Mouse (Mus musculus): ENCODE results near the gene 3110040N11Rik. TPM values are rescaled to one million over a fixed set of nuclear protein-coding genes. Genes with fewer than 3 reads are reported as not detected.

Gene 3110040N11Rik
- 24.6 TPM for total RNA-seq (2023)

DNA sequence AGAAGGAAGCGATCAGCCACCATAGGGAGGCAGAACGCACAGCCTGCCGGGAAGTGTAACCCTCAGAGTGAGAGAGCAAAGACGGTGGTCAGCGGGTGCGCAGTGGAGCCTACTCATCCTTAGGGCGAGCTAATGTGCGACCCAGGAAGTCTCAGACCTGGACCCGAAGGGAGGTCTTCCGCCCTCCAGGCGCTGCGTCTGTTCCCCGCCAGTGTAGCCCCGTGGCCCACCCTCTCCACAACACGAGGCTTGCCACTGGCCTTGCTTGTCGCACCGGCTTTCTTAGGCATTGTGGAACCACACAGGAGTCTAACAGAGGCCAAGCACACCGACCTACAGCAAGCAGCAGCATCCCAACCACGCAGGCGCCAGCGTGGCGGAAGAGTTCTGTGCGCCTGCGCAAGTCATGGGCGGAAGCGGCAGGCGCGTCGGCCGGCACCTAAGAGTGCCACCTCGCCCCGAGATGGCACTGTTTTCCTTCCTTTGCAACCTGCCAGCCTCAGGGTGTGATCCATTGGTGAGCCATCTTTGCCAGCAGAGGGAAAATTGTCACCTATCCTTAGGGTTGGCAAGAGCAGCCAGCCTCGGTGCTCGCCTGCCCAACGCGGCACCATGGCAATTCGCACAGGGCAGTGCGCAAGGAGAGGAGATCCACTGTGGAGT, at the start of gene 3110040N11Rik:
Gene 3110040N11Rik (minus strand): TSS at position 384 of the 663 bp plus-strand sequence.

DNA sequence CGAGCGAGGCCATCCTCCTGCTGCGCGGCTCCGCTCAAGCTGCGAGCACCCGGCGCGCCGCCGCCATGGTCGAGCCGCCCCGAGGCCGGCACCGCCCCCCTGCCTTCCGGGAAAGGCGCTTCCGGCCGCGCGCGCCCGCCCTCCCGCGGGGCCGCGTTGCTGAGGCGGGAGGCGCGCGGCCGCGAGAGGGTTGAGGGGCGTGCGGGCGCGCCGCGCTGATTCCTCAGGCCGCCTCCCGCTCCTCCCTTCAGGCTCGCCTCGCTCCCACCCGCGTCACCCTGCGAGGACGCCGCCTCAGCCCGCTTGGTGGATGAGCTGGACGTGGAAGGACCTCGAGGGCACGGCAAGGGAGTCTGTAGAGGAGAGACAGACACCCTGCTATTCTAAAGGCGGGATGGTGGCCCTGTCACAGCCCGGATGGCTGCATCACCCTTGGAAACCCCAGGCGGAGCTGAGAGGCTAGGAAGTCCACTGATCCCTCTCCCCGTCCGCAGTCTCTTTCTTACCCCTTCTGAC, 40.2 kb upstream of the 3110040N11Rik start, which contains the start of gene Btbd1:
Gene Btbd1 (minus strand): TSS at position 53 of the 516 bp plus-strand sequence.

DNA sequence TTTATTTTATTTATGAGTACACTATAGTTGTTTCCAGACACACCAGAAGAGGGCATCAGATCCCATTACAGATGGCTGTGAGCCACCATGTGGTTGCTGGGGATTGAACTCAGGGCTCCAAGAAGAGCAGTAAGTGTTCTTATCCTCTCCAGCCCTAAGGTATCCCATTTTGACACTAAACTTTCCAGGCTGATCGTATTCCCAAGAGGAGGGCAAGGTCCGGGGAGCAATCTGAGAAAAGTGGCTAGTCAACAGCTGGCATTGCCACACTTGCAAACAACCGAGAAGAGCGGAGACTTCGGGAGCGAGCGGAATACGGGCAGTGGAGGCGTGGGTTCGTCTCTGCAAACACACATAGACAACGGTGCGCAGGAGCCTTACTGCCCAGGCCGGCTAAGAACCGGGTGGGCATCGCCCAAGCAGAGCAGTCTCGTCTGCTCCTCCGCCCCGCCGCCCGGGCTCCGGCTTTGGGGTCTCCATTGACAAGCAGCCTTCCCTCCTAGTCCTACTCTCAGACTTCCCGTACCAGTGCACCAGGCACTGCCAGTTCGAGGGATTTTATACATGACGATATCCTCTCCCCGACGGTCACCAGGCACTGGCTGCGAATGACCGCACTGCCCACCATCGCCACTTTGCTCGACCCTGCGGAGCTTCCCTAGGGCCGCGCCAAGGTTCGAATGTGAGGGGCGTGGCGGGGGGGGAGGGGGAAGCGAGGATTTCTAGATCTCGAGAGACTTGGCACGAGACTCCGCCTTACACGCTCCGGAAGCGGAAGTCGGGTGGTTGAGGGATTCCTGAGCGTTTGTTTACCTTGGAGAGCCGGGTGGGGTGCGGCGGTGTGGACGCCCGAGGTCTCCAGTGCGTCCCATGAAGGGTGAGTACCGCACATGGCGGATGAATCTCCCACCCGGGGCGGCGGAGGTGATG, 26.8 kb downstream of the 3110040N11Rik start, which contains the start of gene Ramac:
Gene Ramac (plus strand): TSS at position 746 of the 930 bp plus-strand sequence.

Other genes starting within 250 kb of the 3110040N11Rik start
- 1.0 TPM for gene Fsd2, start 222.5 kb downstream of the 3110040N11Rik start, total RNA-seq (2023)
- gene Whamm, start 218.2 kb downstream of the 3110040N11Rik start, total RNA-seq (2023) = 30.5 TPM
- not detected for gene Homer2, start 82.0 kb downstream of the 3110040N11Rik start, total RNA-seq (2023)
- gene Ramac, start 26.6 kb downstream of the 3110040N11Rik start, total RNA-seq (2023) = 54.4 TPM
- gene Btbd1, start 40.0 kb upstream of the 3110040N11Rik start, total RNA-seq (2023) = 52.2 TPM
- gene Gm10160, start 66.3 kb upstream of the 3110040N11Rik start, total RNA-seq (2023) = not detected
- 33.5 TPM for gene Tm6sf1, start 69.5 kb upstream of the 3110040N11Rik start, total RNA-seq (2023)
- 43.1 TPM for gene Hdgfl3, start 145.0 kb upstream of the 3110040N11Rik start, total RNA-seq (2023)
- gene Bnc1, start 202.8 kb upstream of the 3110040N11Rik start, total RNA-seq (2023) = not detected

All from CD8-positive naive resting alpha-beta T cell, adult 57 days (primary cell).